Mouse (Mus musculus): Measurements from ENCODE around the gene Cep164. TPM values are rescaled to one million over a fixed set of nuclear protein-coding genes. Genes with fewer than 3 reads are reported as not detected.
A peak's percentile ranks its signal among the peaks of the same experiment; 100 is the strongest.

Cep164 gene
- polyA plus RNA-seq, 1 experiment from 2014 or later = 34.6 TPM

DNA sequence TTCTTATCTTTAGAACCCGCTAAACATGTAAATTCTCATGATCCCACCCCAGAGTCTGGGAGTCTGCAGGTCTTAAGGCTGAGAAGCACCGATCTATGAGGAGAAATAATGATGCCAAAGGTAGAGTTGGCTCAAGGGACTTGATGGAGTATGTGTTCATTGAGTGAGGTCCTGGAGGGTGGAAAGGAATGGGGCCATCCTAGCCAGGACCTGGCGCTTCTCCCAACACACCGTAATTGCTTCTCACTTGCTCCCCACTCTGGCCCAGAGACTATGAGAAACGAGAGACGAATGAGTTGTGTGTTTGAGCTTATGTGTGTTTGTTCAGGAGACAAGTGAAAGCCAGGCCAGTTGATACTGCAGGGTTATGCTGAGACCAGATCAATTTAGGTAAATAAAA lies 13.0 kb upstream of the Cep164 start:
- Histone ChIP-seq H3K36me3 (ENCODE audit: control insufficient read depth, insufficient read depth, low read length) (no peaks in the 10 kb centered on the region; the same call in 1 of the 2 replicates), H3K9ac (replicated peaks; ENCODE audit: low read depth, low read length) (no peak overlapping the region), H3K27ac (ENCODE audit: low read length) (no peak overlapping the region), H3K4me3 (ENCODE audit: low read depth, low read length) (no peak overlapping the region), H3K4me1 (ENCODE audit: control insufficient read depth, insufficient read depth, low read length) (peaks cover 23% of the 10 kb centered on the region), H3K4me2 (replicated peaks; ENCODE audit: low read depth, low read length) (no peak overlapping the region), H3K27me3 (ENCODE audit: control insufficient read depth, insufficient read depth, low read length) (no peaks in the 10 kb centered on the region), H3K9me3 (ENCODE audit: control insufficient read depth, low read depth, low read length) (no peaks in the 10 kb centered on the region)
- ATAC-seq (ENCODE audit: insufficient number of reproducible peaks, insufficient read depth, low FRiP score, low read depth) = no peak
- WGBS = 62% methylated on average over 6 of the region's 6 CpGs

DNA sequence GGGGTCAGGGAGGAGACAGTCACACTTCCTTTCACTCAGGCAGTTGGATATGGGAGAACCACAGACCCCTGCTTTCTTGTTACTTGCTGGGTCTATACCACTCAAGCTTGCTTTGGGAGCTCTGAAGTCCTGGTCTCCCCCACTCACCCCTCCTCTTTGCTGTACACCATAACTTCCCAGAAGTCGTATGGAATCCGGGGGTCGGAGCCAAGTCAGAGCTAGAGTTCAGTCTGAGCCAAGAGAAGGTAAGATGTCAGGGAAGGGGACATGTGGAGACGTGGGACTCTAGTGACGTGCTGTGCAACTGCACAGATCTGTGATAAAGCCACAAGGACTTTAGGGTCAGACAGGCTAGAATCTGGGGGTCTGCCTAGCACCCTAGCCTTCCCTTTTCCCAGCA lies 11.8 kb upstream of the Cep164 start:
- H3K27me3 ChIP-seq (ENCODE audit: control insufficient read depth, insufficient read depth, low read length) = no peaks in the 10 kb centered on the region

DNA sequence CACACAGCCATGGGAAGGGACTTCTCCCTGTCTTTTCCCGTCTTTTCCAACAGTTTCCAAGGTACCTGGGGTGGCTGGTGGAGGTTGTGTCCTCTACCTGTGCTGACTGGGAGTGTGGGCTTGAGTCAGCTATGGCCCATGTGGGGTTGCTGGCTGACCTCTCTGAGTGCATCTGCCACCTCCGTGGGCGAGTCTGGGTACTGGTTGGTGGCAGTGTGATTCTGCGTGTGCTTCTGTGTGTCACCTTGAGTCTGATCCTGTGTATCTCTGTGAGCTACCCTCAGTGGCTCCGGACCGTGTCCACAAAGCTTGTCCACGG lies 11.4 kb upstream of the Cep164 start:
- Histone ChIP-seq H3K27me3 (ENCODE audit: control insufficient read depth, insufficient read depth, low read length) (no peaks in the 10 kb centered on the region), H3K36me3 (ENCODE audit: control insufficient read depth, insufficient read depth, low read length) (no peaks in the 10 kb centered on the region; the same call in 1 of the 2 replicates), H3K27ac (ENCODE audit: low read length) (no peak overlapping the region), H3K4me1 (ENCODE audit: control insufficient read depth, insufficient read depth, low read length) (peaks cover 23% of the 10 kb centered on the region), H3K9me3 (ENCODE audit: control insufficient read depth, low read depth, low read length) (no peaks in the 10 kb centered on the region), H3K4me2 (replicated peaks; ENCODE audit: low read depth, low read length) (peak overlapping the region; percentile 97), H3K9ac (replicated peaks; ENCODE audit: low read depth, low read length) (0 out of 2 replicates have a peak overlapping the region, but pooled peaks have one; percentile 83), H3K4me3 (ENCODE audit: low read depth, low read length) (peak overlapping the region; percentile 95)
- WGBS = 76% methylated on average over 7 of the region's 7 CpGs
- peak; percentile 8; the same call in 1 of the 2 replicates for ATAC-seq (ENCODE audit: insufficient number of reproducible peaks, insufficient read depth, low FRiP score, low read depth)

More for the DNA sequence above, 11.8 kb upstream of the Cep164 start:
- no peak for ATAC-seq (ENCODE audit: insufficient number of reproducible peaks, insufficient read depth, low FRiP score, low read depth)
- WGBS = 63% methylated on average over 5 of the region's 5 CpGs
- peak overlapping the region; percentile 97 for H3K4me2 ChIP-seq (replicated peaks; ENCODE audit: low read depth, low read length)
- H3K36me3 ChIP-seq (ENCODE audit: control insufficient read depth, insufficient read depth, low read length) = no peaks in the 10 kb centered on the region; the same call in 1 of the 2 replicates
- H3K9me3 ChIP-seq (ENCODE audit: control insufficient read depth, low read depth, low read length) = no peaks in the 10 kb centered on the region
- H3K27ac ChIP-seq (ENCODE audit: low read length) = no peak overlapping the region
- H3K4me3 ChIP-seq (ENCODE audit: low read depth, low read length) = peak overlapping the region; percentile 95
- 0 out of 2 replicates have a peak overlapping the region, but pooled peaks have one; percentile 83 for H3K9ac ChIP-seq (replicated peaks; ENCODE audit: low read depth, low read length)
- H3K4me1 ChIP-seq (ENCODE audit: control insufficient read depth, insufficient read depth, low read length) = peaks cover 23% of the 10 kb centered on the region

DNA sequence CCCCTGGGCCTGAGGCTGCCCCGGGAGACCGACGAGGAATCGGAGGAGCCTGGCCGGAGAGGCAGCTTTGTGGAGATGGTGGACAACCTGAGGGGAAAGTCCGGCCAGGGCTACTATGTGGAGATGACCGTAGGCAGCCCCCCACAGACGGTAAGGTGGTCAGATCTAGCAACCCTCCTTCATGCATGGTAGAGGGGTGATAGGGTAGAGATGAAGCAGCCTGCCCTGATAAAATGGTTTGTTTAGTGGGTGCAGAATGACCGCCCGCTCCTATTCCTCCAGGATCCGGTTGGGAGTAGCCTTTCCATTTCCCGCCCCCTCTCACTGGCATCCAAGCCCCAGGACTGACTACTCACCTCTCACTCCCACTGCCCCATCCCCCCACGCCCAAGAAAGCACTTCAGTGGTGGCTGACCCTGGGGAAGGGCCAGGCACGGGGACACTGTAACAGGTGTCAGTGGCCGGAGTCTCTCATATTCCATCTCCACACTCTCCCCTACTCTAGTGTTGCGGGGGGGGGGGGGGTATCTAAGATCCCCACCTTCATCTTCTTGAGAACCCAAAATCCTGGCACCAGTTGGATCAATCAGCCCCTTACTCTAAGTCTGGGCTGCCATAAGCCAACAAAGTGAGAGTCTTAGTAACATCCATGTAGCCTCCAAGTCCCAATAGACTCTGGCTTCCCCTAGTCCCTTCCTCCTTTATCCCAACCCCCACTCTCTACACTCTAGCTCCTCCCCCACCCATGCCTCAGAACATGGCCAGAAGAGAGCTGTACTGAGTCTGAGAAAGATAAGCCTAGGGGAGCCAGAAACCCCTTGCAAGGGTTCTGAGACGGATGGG lies 10.9 kb upstream of the Cep164 start:
- peak; percentile 35; the same call in 1 of the 2 replicates for ATAC-seq (ENCODE audit: insufficient number of reproducible peaks, insufficient read depth, low FRiP score, low read depth)
- WGBS = 13% methylated on average over 17 of the region's 17 CpGs
- Histone ChIP-seq H3K27ac (ENCODE audit: low read length) (no peak overlapping the region; the same call in 1 of the 2 replicates), H3K4me3 (ENCODE audit: low read depth, low read length) (peak overlapping the region; percentile 95), H3K4me1 (ENCODE audit: control insufficient read depth, insufficient read depth, low read length) (peaks cover 23% of the 10 kb centered on the region), H3K27me3 (ENCODE audit: control insufficient read depth, insufficient read depth, low read length) (no peaks in the 10 kb centered on the region), H3K9ac (replicated peaks; ENCODE audit: low read depth, low read length) (peak overlapping the region; percentile 83), H3K4me2 (replicated peaks; ENCODE audit: low read depth, low read length) (peak overlapping the region; percentile 97), H3K36me3 (ENCODE audit: control insufficient read depth, insufficient read depth, low read length) (no peaks in the 10 kb centered on the region; the same call in 1 of the 2 replicates), H3K9me3 (ENCODE audit: control insufficient read depth, low read depth, low read length) (no peaks in the 10 kb centered on the region)

DNA sequence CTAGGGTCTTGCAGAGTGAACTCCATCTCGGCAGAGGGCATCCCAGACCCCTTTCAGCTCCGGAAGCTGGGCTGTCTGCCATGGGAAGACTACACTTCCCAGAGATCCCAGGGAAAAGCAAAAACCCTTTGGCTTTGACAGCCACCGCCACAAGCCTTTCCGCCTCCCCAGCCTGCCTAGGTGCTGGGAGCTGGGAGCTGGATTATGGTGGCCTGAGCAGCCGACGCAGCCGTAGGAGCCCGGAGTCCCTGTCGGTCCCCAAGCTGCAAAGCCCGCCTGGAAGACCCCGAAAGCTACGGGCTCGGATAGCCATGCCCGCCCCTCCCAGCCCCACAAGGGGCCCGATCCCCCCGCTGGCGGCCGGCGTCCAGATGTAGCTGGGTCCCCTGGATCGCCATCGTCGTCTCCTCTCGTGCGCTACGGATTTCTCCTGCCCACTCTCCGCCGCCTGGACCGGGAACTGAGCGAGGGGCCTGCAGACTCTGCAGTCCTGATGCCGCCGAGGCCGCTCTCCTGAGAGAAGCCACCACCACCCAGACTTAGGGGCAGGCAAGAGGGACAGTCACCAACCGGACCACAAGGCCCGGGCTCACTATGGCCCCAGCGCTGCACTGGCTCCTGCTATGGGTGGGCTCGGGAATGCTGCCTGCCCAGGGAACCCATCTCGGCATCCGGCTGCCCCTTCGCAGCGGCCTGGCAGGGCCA lies 10.1 kb upstream of the Cep164 start, which contains the start of gene Bace1:
Gene Bace1 (plus strand): TSS at position 147 of the 705 bp plus-strand sequence.
- Histone ChIP-seq H3K9ac (replicated peaks; ENCODE audit: low read depth, low read length) (peak within 1 kb of the TSS; percentile 83), H3K9me3 (ENCODE audit: control insufficient read depth, low read depth, low read length) (no peaks in the 10 kb centered on the region), H3K27me3 (ENCODE audit: control insufficient read depth, insufficient read depth, low read length) (no peaks in the 10 kb centered on the region), H3K4me2 (replicated peaks; ENCODE audit: low read depth, low read length) (peak within 1 kb of the TSS; percentile 97), H3K36me3 (ENCODE audit: control insufficient read depth, insufficient read depth, low read length) (no peaks in the 10 kb centered on the region; the same call in 1 of the 2 replicates), H3K27ac (ENCODE audit: low read length) (no peak within 1 kb of the TSS; the same call in 1 of the 2 replicates), H3K4me3 (ENCODE audit: low read depth, low read length) (peak within 1 kb of the TSS; percentile 95), H3K4me1 (ENCODE audit: control insufficient read depth, insufficient read depth, low read length) (peaks cover 20% of the 10 kb centered on the region)
- under 1% methylated on average over 40 of the region's 40 CpGs for WGBS
- peak; percentile 68; the same call in 1 of the 2 replicates for ATAC-seq (ENCODE audit: insufficient number of reproducible peaks, insufficient read depth, low FRiP score, low read depth)

DNA sequence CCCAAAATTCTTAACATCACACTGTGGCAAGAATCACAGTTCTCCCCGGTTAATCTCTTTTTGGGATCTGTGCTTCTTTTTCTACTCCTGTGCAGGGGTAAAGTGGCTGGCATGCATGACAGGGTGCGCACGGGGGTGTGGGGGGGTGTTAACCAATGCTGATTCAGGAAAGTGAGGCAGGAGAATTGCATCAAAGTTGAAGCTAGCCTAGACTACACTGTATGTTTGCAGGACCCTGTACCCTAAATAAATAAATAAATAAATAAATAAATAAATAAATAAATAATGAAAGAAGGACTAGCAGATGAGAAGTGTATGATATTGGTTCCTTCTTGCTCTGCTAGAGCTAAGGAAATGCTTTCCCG lies 9.6 kb upstream of the Cep164 start:
- H3K4me1 ChIP-seq (ENCODE audit: control insufficient read depth, insufficient read depth, low read length) = peaks cover 20% of the 10 kb centered on the region
- H3K9me3 ChIP-seq (ENCODE audit: control insufficient read depth, low read depth, low read length) = no peaks in the 10 kb centered on the region
- peak overlapping the region; percentile 97 for H3K4me2 ChIP-seq (replicated peaks; ENCODE audit: low read depth, low read length)
- H3K27ac ChIP-seq (ENCODE audit: low read length) = no peak overlapping the region
- H3K9ac ChIP-seq (replicated peaks; ENCODE audit: low read depth, low read length) = no peak overlapping the region
- peak; percentile 10; the same call in 1 of the 2 replicates for ATAC-seq (ENCODE audit: insufficient number of reproducible peaks, insufficient read depth, low FRiP score, low read depth)
- H3K36me3 ChIP-seq (ENCODE audit: control insufficient read depth, insufficient read depth, low read length) = no peaks in the 10 kb centered on the region; the same call in 1 of the 2 replicates
- 20% methylated on average over 4 of the region's 4 CpGs for WGBS
- no peaks in the 10 kb centered on the region for H3K27me3 ChIP-seq (ENCODE audit: control insufficient read depth, insufficient read depth, low read length)
- H3K4me3 ChIP-seq (ENCODE audit: low read depth, low read length) = peak overlapping the region; percentile 95

DNA sequence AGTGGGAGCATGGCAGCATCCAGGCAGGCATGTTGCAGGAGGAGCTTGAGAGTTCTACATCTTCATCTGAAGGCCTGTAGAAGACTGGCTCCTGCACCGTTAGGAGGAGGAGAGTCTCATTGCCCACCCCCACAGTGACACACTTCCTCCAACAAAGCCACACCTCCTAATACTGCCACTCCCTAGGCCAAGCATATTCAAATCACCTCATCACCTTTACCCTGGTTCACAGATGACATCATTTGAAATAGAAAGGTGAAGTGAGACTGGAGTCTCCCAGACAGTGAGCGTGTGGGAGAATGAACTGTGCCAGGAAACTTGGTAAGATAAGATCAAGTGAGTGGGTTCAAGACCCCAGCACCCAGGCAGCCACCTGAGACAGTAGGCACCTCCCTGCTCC lies 5.0 kb upstream of the Cep164 start:
- 83% methylated on average over 2 of the region's 2 CpGs for WGBS
- Histone ChIP-seq H3K9me3 (ENCODE audit: control insufficient read depth, low read depth, low read length) (no peaks in the 10 kb centered on the region; the same call in 1 of the 2 replicates), H3K4me2 (replicated peaks; ENCODE audit: low read depth, low read length) (no peak overlapping the region), H3K4me1 (ENCODE audit: control insufficient read depth, insufficient read depth, low read length) (no peaks in the 10 kb centered on the region), H3K27me3 (ENCODE audit: control insufficient read depth, insufficient read depth, low read length) (no peaks in the 10 kb centered on the region), H3K27ac (ENCODE audit: low read length) (no peak overlapping the region), H3K36me3 (ENCODE audit: control insufficient read depth, insufficient read depth, low read length) (no peaks in the 10 kb centered on the region), H3K9ac (replicated peaks; ENCODE audit: low read depth, low read length) (no peak overlapping the region), H3K4me3 (ENCODE audit: low read depth, low read length) (no peak overlapping the region)
- no peak for ATAC-seq (ENCODE audit: insufficient number of reproducible peaks, insufficient read depth, low FRiP score, low read depth)

DNA sequence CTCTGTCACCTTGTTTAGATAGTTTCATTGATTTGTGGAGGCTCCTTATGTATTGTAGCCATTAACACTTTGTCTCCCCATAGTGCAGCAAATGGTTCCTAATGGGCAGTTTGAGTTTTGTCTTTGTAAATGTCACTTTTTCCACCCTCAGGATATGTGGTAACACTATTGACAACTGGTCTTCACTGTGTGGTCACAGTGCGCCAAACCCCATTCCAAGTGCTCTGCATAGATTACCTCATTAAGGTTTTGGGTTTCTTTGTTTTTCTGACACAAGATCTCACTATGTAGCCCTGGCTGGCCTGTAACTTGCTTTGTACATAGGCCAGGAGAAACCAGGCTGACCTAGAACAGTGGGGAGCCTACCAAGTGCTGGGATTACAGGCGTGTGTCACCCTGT lies 4.4 kb upstream of the Cep164 start:
- WGBS = 95% methylated on average over 2 of the region's 2 CpGs

More for the DNA sequence above, 4.4 kb upstream of the Cep164 start:
- Histone ChIP-seq H3K4me3 (ENCODE audit: low read depth, low read length) (no peak overlapping the region), H3K27me3 (ENCODE audit: control insufficient read depth, insufficient read depth, low read length) (no peaks in the 10 kb centered on the region), H3K9me3 (ENCODE audit: control insufficient read depth, low read depth, low read length) (no peaks in the 10 kb centered on the region; the same call in 1 of the 2 replicates), H3K27ac (ENCODE audit: low read length) (no peak overlapping the region), H3K9ac (replicated peaks; ENCODE audit: low read depth, low read length) (no peak overlapping the region), H3K4me2 (replicated peaks; ENCODE audit: low read depth, low read length) (no peak overlapping the region), H3K36me3 (ENCODE audit: control insufficient read depth, insufficient read depth, low read length) (no peaks in the 10 kb centered on the region), H3K4me1 (ENCODE audit: control insufficient read depth, insufficient read depth, low read length) (no peaks in the 10 kb centered on the region)
- ATAC-seq (ENCODE audit: insufficient number of reproducible peaks, insufficient read depth, low FRiP score, low read depth) = no peak
